Mouse (Mus musculus) kidney, postnatal 0 days (tissue): ENCODE results near the gene Kif1c. TPM values are rescaled to one million over a fixed set of nuclear protein-coding genes. Genes with fewer than 3 reads are reported as not detected.

Experiments used
- ATAC-seq: fragments of 200-750 bp; cut with Nextera tagmentation; replicated peaks from 2 replicates; pipeline ENCODE4 v1.8.0; 2017; ENCODE audit warnings: low read depth, moderate number of reproducible peaks, moderate TSS enrichment, moderate library complexity; ENCODE audit not compliant: low FRiP score
- DNase-seq: peaks from one replicate; pipeline ENCODE4 v3.0.0-alpha.2; 2016; ENCODE audit warnings: low spot score
- H3K27ac ChIP-seq: fragments of 300-500 bp; sonication (generic); 2 replicates; pipeline ENCODE4 v1.5.1; 2014; ENCODE audit warnings: mild to moderate bottlenecking
- H3K27me3 ChIP-seq: fragments of 300-500 bp; sonication (generic); 2 replicates; pipeline ENCODE4 v1.6.1; 2014; ENCODE audit warnings: low read length, mixed read lengths; ENCODE audit not compliant: insufficient read depth
- H3K36me3 ChIP-seq: fragments of 300-500 bp; sonication (generic); 2 replicates; pipeline ENCODE4 v1.6.1; 2014; ENCODE audit warnings: low read length, mixed read lengths; ENCODE audit not compliant: insufficient read depth
- H3K4me1 ChIP-seq: fragments of 300-500 bp; sonication (generic); replicated peaks from 2 replicates; pipeline ENCODE4 v1.6.1; 2014; ENCODE audit warnings: antibody characterized with exemption, low read length, mixed read lengths; ENCODE audit not compliant: insufficient read depth
- H3K4me2 ChIP-seq: fragments of 300-500 bp; sonication (generic); 2 replicates; pipeline ENCODE4 v1.6.1; 2014; ENCODE audit warnings: mild to moderate bottlenecking, low read length, moderate library complexity, mixed read lengths
- H3K4me3 ChIP-seq: fragments of 300-500 bp; sonication (generic); replicated peaks from 2 replicates; pipeline ENCODE4 v1.5.1; 2014; ENCODE audit warnings: low read depth, low read length
- H3K9ac ChIP-seq: fragments of 300-500 bp; sonication (generic); 2 replicates; pipeline ENCODE4 v1.6.1; 2014; ENCODE audit warnings: low read depth, low read length
- H3K9me3 ChIP-seq: fragments of 300-500 bp; sonication (generic); replicated peaks from 2 replicates; pipeline ENCODE4 v1.6.1; 2016; ENCODE audit warnings: low read length, inconsistent platforms, mixed read lengths
- CTCF ChIP-seq: IDR thresholded peaks from 2 replicates; pipeline ENCODE4 v1.5.1; 2016; ENCODE audit warnings: antibody characterized with exemption, low read depth, mild to moderate bottlenecking, moderate library complexity
- WGBS: fragments of 180-500 bp; shearing (Covaris S2); extraction: QIAGEN DNeasy Blood & Tissue Kit; methylation state at CpG from one replicate; pipeline ENCODE4 v1.1.7; 2014; 5-methylcytosine and 5-hydroxymethylcytosine counted together
- polyA plus RNA-seq: library from polyadenylated mRNA; unstranded; fragments of >200 nt; fragmentation: Nextera tagmentation; extraction: Ambion mirVana; gene quantifications from 2 replicates; pipeline ENCODE4 v1.2.1, GENCODE M21; 2015

The Kif1c gene
- polyA plus RNA-seq, 1 experiment from 2014 or later = 3.5 TPM

DNA sequence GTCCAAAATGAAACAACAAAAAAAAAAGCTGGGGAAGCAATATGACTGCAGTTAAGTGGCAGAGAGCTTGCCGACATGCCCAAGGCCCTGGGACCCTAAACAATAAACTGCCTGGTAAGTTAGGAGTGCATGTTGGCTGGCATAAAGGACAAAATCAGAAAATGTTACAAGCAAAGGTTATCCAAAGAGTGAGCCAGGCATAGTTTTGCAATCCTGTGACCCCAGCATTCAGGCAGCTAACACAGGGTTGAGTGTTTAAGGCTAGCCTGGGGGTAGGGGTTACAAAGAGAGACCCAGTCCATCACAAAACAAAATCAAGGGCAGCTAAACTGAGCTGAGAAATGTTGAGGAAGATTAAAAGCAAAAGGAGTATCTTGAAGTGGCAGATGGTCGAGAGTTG is 1.3 kb upstream of the Kif1c start:
- H3K27me3 ChIP-seq = no peaks in the 10 kb centered on the region
- 77% methylated on average over 2 of the region's 2 CpGs for WGBS
- no peak overlapping the region for H3K27ac ChIP-seq
- no peaks in the 10 kb centered on the region for H3K36me3 ChIP-seq
- no peak for TF ChIP-seq CTCF
- no peaks in the 10 kb centered on the region for H3K9me3 ChIP-seq
- H3K4me1 ChIP-seq = peaks cover 14% of the 10 kb centered on the region
- no peak overlapping the region for H3K4me2 ChIP-seq
- no peak for ATAC-seq
- H3K4me3 ChIP-seq = no peak overlapping the region
- H3K9ac ChIP-seq = no peak overlapping the region
- DNase-seq = no peak

DNA sequence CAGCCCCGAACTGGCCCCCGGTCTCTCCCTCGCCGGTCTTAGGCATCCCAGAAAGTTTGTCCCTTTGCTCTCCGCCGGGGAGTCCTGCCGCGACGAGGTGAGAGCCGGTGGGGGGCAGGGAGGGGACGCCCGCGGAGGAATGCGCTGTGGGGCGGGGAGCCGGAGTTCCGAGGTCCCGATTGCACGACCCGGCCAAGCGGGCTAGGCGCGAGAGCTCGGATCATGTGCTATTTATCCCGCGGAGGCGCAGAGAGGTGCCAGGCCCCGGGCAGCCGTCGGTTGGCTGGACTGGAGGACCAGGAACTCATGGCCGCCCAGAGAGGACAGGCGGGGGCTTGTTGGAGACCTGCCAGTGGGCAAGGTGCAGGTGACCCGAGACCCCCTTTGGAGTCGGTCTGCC is 265 bp downstream of the Kif1c start:
- no peak for TF ChIP-seq CTCF
- Histone ChIP-seq H3K27ac (peak overlapping the region; percentile 97), H3K27me3 (no peaks in the 10 kb centered on the region), H3K36me3 (peaks cover 14% of the 10 kb centered on the region), H3K9ac (peak overlapping the region; percentile 94), H3K4me3 (peak overlapping the region; percentile 89), H3K4me2 (peak overlapping the region; percentile 94), H3K9me3 (no peaks in the 10 kb centered on the region), H3K4me1 (peaks cover 14% of the 10 kb centered on the region)
- WGBS = 1% methylated on average over 34 of the region's 34 CpGs
- peak; percentile 71 for DNase-seq
- ATAC-seq = peak; percentile 55

DNA sequence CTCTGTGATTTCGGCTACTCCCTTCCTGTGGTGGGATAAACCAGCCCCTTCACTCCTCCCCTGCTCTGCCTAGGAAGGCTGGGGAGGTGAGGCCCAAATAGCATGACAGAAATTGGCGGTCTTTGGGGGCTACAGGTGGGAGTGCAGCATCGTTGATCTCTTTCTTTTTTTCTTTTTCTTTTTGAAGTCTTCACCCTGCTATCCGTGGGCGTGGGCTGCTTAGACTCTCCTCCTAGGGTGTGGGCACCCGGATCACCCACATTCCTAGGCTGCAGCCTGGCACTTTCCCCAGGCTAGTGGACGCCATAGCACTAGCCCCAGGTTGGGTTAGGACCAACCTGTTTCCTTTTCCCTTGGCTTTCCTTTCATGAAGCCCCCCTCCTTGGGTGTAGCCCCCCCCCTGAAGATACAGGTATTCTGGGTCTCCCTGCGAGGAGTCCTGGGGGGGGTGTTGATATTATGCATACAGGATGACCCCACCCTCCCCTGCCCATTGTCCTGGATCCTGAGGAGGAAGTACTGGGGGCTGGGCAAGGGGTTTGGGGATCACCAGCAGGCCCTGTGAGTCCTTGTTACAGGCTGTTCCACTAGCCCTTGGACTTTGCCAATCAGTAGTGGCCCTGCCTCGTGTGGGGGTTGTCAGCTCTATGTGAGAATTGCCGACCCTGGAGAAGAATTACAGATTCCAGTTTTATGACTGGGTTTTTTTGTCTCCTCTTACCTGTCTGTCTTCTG is 1.0 kb downstream of the Kif1c start:
- Histone ChIP-seq H3K4me3 (peak overlapping the region; percentile 89), H3K9ac (peak overlapping the region; percentile 94), H3K9me3 (no peaks in the 10 kb centered on the region), H3K4me1 (peaks cover 14% of the 10 kb centered on the region), H3K36me3 (peaks cover 22% of the 10 kb centered on the region), H3K27me3 (no peaks in the 10 kb centered on the region), H3K27ac (no peak overlapping the region), H3K4me2 (peak overlapping the region; percentile 94)
- peak; percentile 19 for DNase-seq
- 7% methylated on average over 10 of the region's 10 CpGs for WGBS
- ATAC-seq = no peak
- no peak for TF ChIP-seq CTCF

DNA sequence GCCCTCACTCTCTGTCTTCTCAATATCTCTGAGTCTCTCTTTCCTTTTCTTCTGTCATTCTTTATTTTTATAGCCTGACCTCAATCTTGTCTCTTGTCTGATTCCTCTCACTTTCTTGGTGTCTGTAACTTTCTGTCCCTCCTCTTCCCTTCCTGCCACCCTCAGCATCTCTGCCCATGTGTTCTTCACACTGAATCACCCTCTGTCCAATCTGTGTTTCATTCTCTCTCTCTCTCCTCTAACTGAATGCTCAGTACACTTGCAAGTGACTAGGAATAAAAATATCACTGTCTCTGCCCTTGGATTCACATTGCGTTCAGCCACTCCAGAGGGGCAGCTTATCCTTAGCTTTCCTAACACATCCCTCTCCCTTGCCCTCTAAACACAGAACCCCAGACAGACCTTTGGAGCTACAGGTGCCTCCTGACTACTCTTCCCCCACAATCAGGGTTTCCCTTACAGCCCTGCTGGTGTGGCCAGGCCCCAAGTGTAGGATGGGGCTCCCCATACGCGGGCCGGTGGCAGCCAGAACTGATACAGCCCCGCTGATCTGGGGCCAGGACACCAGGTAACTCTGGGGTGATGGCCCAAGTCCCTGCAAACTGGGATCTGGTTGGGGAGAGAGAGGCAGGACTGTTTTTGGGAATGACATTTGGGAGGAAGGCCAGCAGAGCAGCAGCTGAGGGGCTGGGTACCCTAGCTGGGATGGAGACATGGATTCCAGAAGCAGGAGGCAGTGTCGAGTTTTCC is 1.8 kb downstream of the Kif1c start:
- ATAC-seq (no peak), DNase-seq (no peak)
- 88% methylated on average over 6 of the region's 6 CpGs for WGBS
- Histone ChIP-seq H3K27me3 (no peaks in the 10 kb centered on the region), H3K4me2 (peak overlapping the region; percentile 94), H3K36me3 (peaks cover 29% of the 10 kb centered on the region), H3K9ac (peak overlapping the region; percentile 94; the same call in 1 of the 2 replicates), H3K27ac (no peak overlapping the region), H3K4me3 (0 out of 2 replicates have a peak overlapping the region, but pooled peaks have one; percentile 89), H3K9me3 (no peaks in the 10 kb centered on the region), H3K4me1 (peaks cover 14% of the 10 kb centered on the region)
- no peak for TF ChIP-seq CTCF

DNA sequence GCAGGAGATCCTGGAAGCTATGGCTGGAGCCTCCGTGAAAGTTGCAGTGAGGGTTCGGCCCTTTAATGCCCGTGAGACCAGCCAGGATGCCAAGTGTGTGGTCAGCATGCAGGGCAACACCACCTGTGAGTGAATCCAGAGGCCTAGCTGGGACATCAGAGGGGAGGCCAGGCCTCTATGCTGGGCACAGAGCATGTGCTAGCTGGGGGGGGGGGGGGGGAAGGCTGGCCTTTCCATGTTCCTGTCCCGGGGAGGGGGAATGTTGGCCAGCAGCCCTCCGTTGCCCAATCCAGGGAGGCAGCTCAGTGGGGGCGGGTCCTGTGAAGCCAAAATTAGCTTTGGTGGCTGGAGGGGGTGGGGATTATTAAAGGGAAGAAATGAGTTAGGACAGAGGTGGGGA is 2.4 kb downstream of the Kif1c start:
- no peak for DNase-seq
- ATAC-seq = no peak
- Histone ChIP-seq H3K4me2 (0 out of 2 replicates have a peak overlapping the region, but pooled peaks have one; percentile 94), H3K27ac (no peak overlapping the region), H3K4me1 (peaks cover 14% of the 10 kb centered on the region), H3K4me3 (no peak overlapping the region), H3K9me3 (no peaks in the 10 kb centered on the region), H3K27me3 (no peaks in the 10 kb centered on the region), H3K36me3 (peaks cover 35% of the 10 kb centered on the region), H3K9ac (peak overlapping the region; percentile 94; the same call in 1 of the 2 replicates)
- TF ChIP-seq CTCF = no peak
- WGBS = 84% methylated on average over 6 of the region's 6 CpGs

DNA sequence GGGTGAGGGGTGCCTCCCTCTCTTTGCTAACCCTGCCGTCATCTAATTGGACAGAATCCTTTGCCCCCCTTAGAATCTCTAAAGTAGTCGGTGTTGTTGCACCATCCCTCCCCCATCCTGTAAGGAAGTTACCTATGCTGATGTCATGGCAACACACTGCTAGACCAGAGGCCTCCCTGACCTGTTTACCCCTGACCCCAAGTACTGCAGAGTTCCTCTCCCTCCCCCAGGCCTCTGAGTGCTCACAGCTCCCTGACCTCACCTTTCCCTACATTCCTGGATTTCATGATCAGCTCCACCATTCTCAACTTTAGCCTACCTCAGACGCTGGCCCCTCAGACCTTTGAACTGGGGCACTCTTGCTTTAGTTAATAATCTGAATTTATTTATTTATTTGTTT is 5.8 kb downstream of the Kif1c start:
- Histone ChIP-seq H3K27me3 (no peaks in the 10 kb centered on the region), H3K9me3 (no peaks in the 10 kb centered on the region), H3K36me3 (peaks cover 56% of the 10 kb centered on the region), H3K4me1 (peaks cover 13% of the 10 kb centered on the region), H3K4me2 (no peak overlapping the region), H3K9ac (no peak overlapping the region), H3K4me3 (no peak overlapping the region), H3K27ac (no peak overlapping the region)
- DNase-seq = no peak
- TF ChIP-seq CTCF = no peak
- no peak for ATAC-seq
- 73% methylated on average over 3 of the region's 3 CpGs for WGBS
